Mouse (Mus musculus) kidney, postnatal 0 days (tissue): Measurements from ENCODE around the gene Myo7a. TPM values are rescaled to one million over a fixed set of nuclear protein-coding genes. Genes with fewer than 3 reads are reported as not detected.

Source experiments
- ATAC-seq: fragments of 200-750 bp; cut with Nextera tagmentation; replicated peaks from 2 replicates; pipeline ENCODE4 v1.8.0; 2017; ENCODE audit warnings: low read depth, moderate number of reproducible peaks, moderate TSS enrichment, moderate library complexity; ENCODE audit not compliant: low FRiP score
- DNase-seq: peaks from one replicate; pipeline ENCODE4 v3.0.0-alpha.2; 2016; ENCODE audit warnings: low spot score
- H3K27ac ChIP-seq: fragments of 300-500 bp; sonication (generic); 2 replicates; pipeline ENCODE4 v1.5.1; 2014; ENCODE audit warnings: mild to moderate bottlenecking
- H3K27me3 ChIP-seq: fragments of 300-500 bp; sonication (generic); 2 replicates; pipeline ENCODE4 v1.6.1; 2014; ENCODE audit warnings: low read length, mixed read lengths; ENCODE audit not compliant: insufficient read depth
- H3K36me3 ChIP-seq: fragments of 300-500 bp; sonication (generic); 2 replicates; pipeline ENCODE4 v1.6.1; 2014; ENCODE audit warnings: low read length, mixed read lengths; ENCODE audit not compliant: insufficient read depth
- H3K4me1 ChIP-seq: fragments of 300-500 bp; sonication (generic); replicated peaks from 2 replicates; pipeline ENCODE4 v1.6.1; 2014; ENCODE audit warnings: antibody characterized with exemption, low read length, mixed read lengths; ENCODE audit not compliant: insufficient read depth
- H3K4me2 ChIP-seq: fragments of 300-500 bp; sonication (generic); 2 replicates; pipeline ENCODE4 v1.6.1; 2014; ENCODE audit warnings: mild to moderate bottlenecking, low read length, moderate library complexity, mixed read lengths
- H3K4me3 ChIP-seq: fragments of 300-500 bp; sonication (generic); replicated peaks from 2 replicates; pipeline ENCODE4 v1.5.1; 2014; ENCODE audit warnings: low read depth, low read length
- H3K9ac ChIP-seq: fragments of 300-500 bp; sonication (generic); 2 replicates; pipeline ENCODE4 v1.6.1; 2014; ENCODE audit warnings: low read depth, low read length
- H3K9me3 ChIP-seq: fragments of 300-500 bp; sonication (generic); replicated peaks from 2 replicates; pipeline ENCODE4 v1.6.1; 2016; ENCODE audit warnings: low read length, inconsistent platforms, mixed read lengths
- CTCF ChIP-seq: IDR thresholded peaks from 2 replicates; pipeline ENCODE4 v1.5.1; 2016; ENCODE audit warnings: antibody characterized with exemption, low read depth, mild to moderate bottlenecking, moderate library complexity
- WGBS: fragments of 180-500 bp; shearing (Covaris S2); extraction: QIAGEN DNeasy Blood & Tissue Kit; methylation state at CpG from one replicate; pipeline ENCODE4 v1.1.7; 2014; 5-methylcytosine and 5-hydroxymethylcytosine counted together
- polyA plus RNA-seq: library from polyadenylated mRNA; unstranded; fragments of >200 nt; fragmentation: Nextera tagmentation; extraction: Ambion mirVana; gene quantifications from 2 replicates; pipeline ENCODE4 v1.2.1, GENCODE M21; 2015

Myo7a gene
- polyA plus RNA-seq, 1 experiment from 2014 or later = 7.6 TPM

DNA sequence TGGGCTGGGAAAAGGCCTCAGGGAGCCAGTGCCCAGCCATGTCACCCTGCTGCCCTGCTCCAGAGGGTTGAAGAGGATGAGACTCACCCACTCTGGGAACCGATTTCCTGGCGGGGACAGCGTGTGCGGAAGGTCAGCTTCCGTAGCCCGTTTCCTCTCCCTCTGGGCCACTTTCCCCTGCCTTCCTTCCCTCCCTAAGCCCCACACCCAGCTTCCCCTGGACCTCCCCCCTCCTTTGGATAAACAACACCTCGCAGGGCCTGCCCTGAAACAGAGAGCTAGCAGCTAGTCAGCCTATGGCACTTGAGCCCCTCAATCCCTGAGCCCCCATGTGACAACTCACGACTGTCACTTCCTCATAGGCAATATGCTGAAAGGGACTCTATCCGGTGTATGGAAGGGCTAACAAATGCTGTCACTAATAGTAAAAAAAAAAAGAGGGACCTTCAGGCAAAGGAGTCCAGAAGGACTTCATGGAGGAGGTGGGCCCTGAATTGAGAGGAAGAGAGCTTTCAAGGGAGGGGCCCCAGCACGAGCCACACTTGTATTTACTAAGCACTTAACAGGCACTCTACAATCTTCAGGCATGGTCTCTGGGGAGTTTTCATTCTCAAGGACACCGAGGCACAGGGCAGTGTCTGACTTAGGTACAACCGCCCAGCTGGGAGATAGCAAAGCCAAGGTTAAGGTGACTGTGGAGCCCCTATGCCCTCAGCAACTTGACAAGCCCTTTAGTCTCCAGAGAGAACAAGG is 34.6 kb downstream of the Myo7a start:
- ATAC-seq (no peak), DNase-seq (peak; percentile 23)
- H3K9me3 ChIP-seq = no peaks in the 10 kb centered on the region
- H3K4me2 ChIP-seq = peak overlapping the region; percentile 1; the same call in 1 of the 2 replicates
- 42% methylated on average over 12 of the region's 12 CpGs for WGBS
- no peaks in the 10 kb centered on the region for H3K36me3 ChIP-seq
- TF ChIP-seq CTCF = no peak
- H3K27ac ChIP-seq = 0 out of 2 replicates have a peak overlapping the region, but pooled peaks have one; percentile 25
- H3K27me3 ChIP-seq = no peaks in the 10 kb centered on the region
- H3K9ac ChIP-seq = 0 out of 2 replicates have a peak overlapping the region, but pooled peaks have one; percentile 29
- H3K4me3 ChIP-seq = no peak overlapping the region
- H3K4me1 ChIP-seq = peaks cover 3% of the 10 kb centered on the region; the same call in 1 of the 2 replicates

DNA sequence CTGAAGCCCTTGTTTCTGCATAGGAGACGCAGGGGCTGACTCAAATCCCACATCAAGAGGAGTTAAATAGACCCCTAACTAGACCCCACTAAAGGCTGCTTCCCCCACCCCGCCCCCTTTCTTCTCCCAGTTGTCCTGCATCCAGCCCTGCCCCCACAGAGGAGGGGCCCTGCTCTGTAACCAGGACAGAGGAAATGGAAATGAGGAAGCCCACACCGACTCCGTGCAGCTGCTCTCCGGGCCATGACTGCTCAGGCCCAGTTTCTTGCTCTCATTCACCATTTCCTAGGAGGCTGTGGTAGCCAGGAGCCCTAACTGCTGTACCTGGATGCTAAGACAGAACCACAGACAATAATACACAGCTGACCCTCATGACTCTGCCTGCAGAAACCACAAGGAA is 36.9 kb downstream of the Myo7a start:
- Histone ChIP-seq H3K4me3 (no peak overlapping the region), H3K9me3 (no peaks in the 10 kb centered on the region), H3K27ac (no peak overlapping the region), H3K4me1 (peaks cover 3% of the 10 kb centered on the region; the same call in 1 of the 2 replicates), H3K36me3 (no peaks in the 10 kb centered on the region), H3K27me3 (no peaks in the 10 kb centered on the region), H3K9ac (no peak overlapping the region), H3K4me2 (no peak overlapping the region)
- no peak for ATAC-seq
- no peak for TF ChIP-seq CTCF
- WGBS = 20% methylated on average over 5 of the region's 5 CpGs
- DNase-seq = peak; percentile 33

DNA sequence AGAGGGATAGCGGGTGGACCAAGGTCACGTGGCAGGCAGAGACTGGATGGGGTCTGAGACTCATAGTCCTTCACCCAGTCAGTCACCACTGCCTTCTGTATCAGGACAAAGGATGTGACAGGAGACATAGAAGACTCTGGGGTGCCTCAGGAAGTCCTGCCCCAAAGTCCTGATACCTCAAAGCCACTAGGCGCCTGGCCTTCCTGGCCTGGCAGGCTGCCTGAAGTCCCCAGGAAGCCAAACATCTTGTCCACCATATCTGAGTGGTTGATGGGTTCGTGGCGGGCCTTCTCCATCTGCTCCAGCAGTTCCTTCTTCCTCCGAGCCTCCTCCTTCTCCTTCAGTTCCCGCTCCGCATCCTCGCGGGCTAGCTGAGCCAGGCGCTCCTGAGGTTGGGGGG is 41.9 kb downstream of the Myo7a start:
- no peak for DNase-seq
- H3K27ac ChIP-seq = no peak overlapping the region
- TF ChIP-seq CTCF = no peak
- H3K4me1 ChIP-seq = 0 out of 2 replicates have a peak, but pooled peaks cover 2% of the 10 kb centered on the region
- H3K36me3 ChIP-seq = no peaks in the 10 kb centered on the region
- H3K4me3 ChIP-seq = no peak overlapping the region
- H3K9me3 ChIP-seq = no peaks in the 10 kb centered on the region
- H3K9ac ChIP-seq = no peak overlapping the region
- no peak overlapping the region for H3K4me2 ChIP-seq
- H3K27me3 ChIP-seq = no peaks in the 10 kb centered on the region
- 82% methylated on average over 11 of the region's 11 CpGs for WGBS
- ATAC-seq = no peak

DNA sequence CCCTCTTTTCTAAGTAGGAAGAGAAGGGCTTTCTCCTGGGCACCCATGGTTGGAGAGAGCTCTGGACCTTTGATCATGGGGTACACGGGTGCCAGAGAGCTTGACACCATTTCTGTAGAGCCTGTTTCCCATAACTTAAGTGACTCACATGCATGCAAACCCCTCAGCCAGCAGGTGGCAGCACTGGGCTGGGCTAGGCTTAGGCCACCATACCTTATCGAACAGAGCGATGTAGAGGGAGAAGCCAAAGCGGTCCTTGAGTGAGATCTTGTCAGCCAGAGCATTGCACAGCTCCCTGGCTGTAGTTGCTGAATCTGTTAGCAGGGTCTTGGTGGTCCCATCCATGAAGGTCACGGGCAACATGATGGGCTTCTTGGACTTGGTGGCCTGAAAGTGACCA is 47.7 kb downstream of the Myo7a start:
- Histone ChIP-seq H3K4me3 (no peak overlapping the region), H3K4me2 (no peak overlapping the region), H3K27ac (no peak overlapping the region), H3K27me3 (no peaks in the 10 kb centered on the region), H3K4me1 (no peaks in the 10 kb centered on the region), H3K36me3 (no peaks in the 10 kb centered on the region), H3K9ac (no peak overlapping the region), H3K9me3 (no peaks in the 10 kb centered on the region)
- ATAC-seq (peak; percentile 44; the same call in 1 of the 2 replicates), DNase-seq (peak; percentile 90)
- TF ChIP-seq CTCF = peak; percentile 99
- WGBS = 26% methylated on average over 5 of the region's 5 CpGs

DNA sequence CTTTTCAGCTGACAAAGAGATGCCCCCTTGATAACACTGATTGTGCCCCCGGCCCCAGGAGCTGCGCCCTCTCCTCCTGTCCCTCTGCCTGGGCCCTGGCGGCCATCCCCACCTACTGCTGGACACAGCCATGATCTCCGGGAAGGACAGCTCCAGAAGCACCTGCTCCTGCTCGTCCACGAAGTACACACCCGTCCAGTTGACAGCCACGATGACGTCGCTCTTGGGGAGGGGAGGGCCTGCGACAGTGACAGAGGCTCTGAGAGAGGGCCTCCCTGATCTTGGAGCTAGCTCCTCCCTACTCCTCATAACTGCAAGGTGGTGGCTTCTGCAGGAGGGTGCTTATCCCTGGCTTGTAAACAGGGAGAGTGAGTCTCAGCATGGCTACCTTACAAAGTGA is 53.1 kb downstream of the Myo7a start:
- DNase-seq (no peak), ATAC-seq (no peak)
- Histone ChIP-seq H3K9ac (no peak overlapping the region), H3K4me2 (no peak overlapping the region), H3K27ac (no peak overlapping the region), H3K9me3 (no peaks in the 10 kb centered on the region), H3K27me3 (no peaks in the 10 kb centered on the region), H3K36me3 (0 out of 2 replicates have a peak, but pooled peaks cover 5% of the 10 kb centered on the region), H3K4me3 (no peak overlapping the region), H3K4me1 (no peaks in the 10 kb centered on the region)
- 82% methylated on average over 11 of the region's 11 CpGs for WGBS
- TF ChIP-seq CTCF = no peak

DNA sequence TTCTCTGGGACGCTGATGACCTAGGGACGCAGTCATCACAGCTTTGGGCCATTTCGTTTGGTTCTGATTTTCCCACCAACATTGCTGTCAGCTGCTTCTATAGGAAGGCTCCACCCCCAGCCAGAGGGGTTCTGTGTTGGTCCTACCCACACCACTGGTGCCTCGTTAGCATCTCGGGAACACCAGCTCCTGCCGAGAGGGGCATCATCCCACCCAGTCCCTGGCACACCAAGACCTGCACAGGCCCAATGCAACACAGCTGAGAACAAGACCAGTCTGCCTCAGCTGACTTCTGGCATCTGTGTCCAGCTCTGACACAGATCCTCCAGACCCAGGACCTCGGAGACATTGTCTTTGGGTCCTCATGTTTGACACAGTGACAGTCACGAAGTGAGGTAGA is 64.4 kb downstream of the Myo7a start:
- no peaks in the 10 kb centered on the region for H3K4me1 ChIP-seq
- H3K9ac ChIP-seq = no peak overlapping the region
- no peak for TF ChIP-seq CTCF
- 92% methylated on average over 8 of the region's 8 CpGs for WGBS
- H3K9me3 ChIP-seq = no peaks in the 10 kb centered on the region
- no peak overlapping the region for H3K27ac ChIP-seq
- H3K36me3 ChIP-seq = no peaks in the 10 kb centered on the region
- no peaks in the 10 kb centered on the region for H3K27me3 ChIP-seq
- DNase-seq = no peak
- no peak for ATAC-seq
- no peak overlapping the region for H3K4me3 ChIP-seq
- H3K4me2 ChIP-seq = no peak overlapping the region

DNA sequence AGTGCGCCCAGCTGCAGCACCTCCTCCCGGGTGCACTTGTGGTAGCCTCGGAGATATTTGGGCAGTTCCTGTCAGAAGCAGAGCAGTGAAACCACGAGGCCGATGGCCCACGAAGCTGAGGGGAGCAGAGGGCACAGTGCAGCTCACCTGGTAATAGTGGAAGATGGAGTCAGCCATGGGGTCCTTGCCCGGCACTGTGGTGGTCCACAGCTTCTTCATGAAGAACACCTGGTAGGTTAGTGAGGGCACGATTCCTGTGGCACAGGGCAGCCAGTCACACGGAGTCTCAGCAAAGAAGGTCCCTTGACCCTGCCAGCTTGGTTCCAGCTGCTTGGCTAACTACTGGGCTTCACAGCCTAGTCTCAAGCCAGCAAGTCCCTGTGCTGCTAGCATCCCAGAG is 64.9 kb downstream of the Myo7a start:
- H3K27me3 ChIP-seq = no peaks in the 10 kb centered on the region
- no peak overlapping the region for H3K4me3 ChIP-seq
- no peaks in the 10 kb centered on the region for H3K36me3 ChIP-seq
- H3K4me2 ChIP-seq = no peak overlapping the region
- TF ChIP-seq CTCF = no peak
- no peaks in the 10 kb centered on the region for H3K9me3 ChIP-seq
- H3K9ac ChIP-seq = no peak overlapping the region
- DNase-seq (no peak), ATAC-seq (no peak)
- H3K27ac ChIP-seq = no peak overlapping the region
- 78% methylated on average over 9 of the region's 9 CpGs for WGBS
- no peaks in the 10 kb centered on the region for H3K4me1 ChIP-seq
